Mouse (Mus musculus): Measurements from ENCODE around the gene Tex19.1.

Tex19.1 gene

DNA sequence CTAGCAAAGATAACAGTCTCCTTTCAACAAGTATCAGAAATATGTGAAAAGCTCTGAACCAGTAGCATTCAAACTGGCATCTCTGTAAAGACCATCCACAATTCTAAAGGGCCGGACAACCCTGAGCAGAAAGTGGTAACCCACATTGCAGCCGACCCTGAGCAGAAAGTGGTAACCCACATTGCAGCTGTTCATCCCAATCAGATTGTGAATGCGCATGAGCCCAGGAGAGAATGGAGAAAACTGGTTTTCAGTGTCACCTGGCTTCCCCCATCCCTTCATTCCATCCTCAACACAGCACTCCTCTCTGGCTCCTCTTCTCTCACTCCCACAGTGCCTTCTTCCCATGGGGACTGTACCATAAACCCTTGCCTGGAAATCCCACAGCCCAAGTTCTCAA is 18.5 kb upstream of the Tex19.1 start:
- TF ChIP-seq GATA4 (IDR thresholded peaks at IDR 0.05; ENCODE audit: insufficient replicate concordance, low read length) = no peak

DNA sequence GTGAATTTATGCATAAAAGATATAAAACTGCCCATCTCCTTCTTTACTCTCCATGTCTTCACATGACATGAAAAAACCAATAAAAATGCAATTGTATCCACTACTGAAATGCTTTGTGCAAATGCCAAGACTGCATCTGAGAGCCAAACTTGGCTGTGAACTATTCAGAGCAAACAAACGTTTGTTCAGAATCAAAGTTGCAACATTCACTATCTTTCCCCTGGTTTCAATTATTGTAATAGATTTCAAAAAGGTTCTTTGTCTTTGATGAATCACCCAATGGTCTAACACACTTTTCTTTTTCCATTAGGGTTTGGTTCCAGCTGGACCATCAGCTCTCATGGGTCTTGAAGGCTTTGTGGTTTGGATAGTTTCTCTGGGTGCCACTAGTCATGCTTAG is 16.3 kb upstream of the Tex19.1 start:
- TF ChIP-seq GATA4 (IDR thresholded peaks at IDR 0.05; ENCODE audit: insufficient replicate concordance, low read length) = no peak

DNA sequence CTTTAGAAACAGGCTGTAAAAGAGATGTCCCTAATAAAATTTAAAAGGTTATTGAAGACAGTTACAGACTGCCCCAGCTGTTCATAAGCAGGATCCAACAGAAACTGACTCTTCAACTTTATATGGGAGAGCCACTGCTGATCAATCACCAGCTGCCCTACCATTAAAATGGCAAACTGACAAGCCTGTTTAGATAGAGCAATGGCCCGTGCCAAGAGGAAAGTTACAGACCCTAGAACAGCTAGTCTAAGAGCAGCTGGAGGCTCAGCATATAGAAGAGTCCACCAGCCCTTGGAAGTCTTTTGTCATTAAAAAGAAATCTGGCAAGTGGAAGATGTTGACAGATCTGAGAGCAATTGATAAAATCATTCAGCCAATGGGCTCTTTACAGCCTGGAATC is 11.3 kb upstream of the Tex19.1 start:
- no peak for TF ChIP-seq GATA4 (IDR thresholded peaks at IDR 0.05; ENCODE audit: insufficient replicate concordance, low read length)

DNA sequence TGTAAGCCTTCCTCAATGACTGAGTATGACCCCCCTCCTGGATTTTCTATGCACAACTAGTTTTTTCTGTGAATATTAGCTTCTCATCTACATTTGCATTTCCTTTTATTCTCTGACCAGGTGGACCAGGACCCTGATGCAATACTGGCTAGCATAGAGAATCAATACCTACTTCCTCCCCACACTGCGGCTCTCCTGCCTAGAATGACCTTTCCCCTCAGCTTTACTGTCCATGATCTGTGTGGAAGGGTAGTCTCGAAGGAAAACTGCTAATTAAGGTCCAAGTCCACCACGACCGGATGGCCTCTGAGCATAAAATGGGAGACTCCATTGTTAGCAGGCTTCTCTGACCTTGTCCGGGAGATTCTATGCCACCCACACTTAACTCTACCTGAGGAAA is 8.3 kb upstream of the Tex19.1 start:
- no peak for TF ChIP-seq GATA4 (IDR thresholded peaks at IDR 0.05; ENCODE audit: insufficient replicate concordance, low read length)

DNA sequence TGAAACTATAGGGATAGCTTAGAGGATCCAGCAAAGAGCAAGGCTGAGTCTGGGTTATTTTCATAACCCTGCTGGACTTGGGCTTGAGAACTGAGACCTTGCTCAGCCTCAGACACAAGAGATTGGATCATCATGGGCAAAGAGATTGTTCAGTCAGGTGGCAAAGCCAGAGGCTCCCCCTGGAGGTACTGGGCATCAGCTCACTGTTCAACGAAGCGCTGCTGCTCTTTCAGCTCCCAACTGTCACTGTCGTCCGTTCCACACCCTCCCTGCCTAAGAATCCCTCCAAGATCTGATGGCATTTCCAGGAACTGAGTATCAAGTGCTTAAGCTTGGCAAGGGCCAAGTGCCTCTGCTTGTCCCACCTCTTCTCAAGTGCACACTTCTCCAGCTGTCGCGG is 7.2 kb upstream of the Tex19.1 start:
- no peak for TF ChIP-seq GATA4 (IDR thresholded peaks at IDR 0.05; ENCODE audit: insufficient replicate concordance, low read length)

DNA sequence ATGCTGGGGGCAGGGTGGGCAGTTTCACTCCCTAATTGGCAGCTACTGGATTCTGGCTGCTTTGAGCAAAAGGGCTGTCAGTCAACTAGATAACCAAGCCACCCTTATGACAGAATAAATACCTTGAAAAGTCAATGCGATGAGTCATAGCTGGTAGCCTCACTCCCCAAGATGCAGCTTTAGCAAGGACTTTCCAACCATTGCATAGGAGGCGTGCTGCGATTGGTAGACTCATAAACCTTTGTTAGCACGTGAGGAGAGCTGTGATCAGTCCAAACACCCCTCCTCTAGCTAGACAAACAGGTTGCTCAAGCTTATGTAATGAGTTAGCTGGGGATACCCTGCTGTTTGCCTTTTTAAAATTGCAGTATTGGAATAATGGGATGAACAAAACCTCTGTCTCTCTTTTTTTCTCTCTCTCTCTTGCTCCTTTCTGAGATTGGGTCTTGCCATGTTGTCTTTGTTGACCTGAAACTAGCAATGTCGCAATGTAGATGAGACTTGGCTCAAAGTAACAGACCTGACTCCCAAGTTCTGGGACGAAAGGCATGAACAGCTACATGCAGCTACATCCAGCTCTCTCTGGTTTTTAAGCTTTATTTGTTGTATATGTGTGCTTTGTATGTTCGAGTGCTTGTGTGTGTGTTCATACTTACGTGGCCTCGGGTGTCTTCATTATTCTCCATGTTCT is 2.5 kb upstream of the Tex19.1 start:
- no peak for TF ChIP-seq GATA4 (IDR thresholded peaks at IDR 0.05; ENCODE audit: insufficient replicate concordance, low read length)

DNA sequence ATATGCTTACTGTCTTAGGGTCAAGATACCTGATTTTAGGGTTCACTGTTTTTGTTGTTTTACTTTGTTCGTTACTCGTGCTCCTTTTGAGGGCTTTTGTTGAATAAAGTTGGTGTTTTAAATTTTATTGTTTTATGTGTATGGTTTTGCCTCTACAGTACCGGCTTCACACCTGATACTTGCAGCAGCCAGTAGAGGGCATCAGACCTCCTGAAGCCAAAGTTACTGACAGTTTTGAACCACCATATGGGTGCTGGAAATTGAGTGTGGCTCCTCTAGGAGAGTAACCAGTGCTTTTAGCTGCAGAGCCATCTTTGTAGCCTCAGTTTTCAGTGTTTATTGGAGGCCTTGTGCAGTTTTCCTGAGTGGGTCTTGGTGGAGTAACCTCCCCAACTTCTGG is 2.2 kb downstream of the Tex19.1 start:
- no peak for TF ChIP-seq GATA4 (IDR thresholded peaks at IDR 0.05; ENCODE audit: insufficient replicate concordance, low read length)

DNA sequence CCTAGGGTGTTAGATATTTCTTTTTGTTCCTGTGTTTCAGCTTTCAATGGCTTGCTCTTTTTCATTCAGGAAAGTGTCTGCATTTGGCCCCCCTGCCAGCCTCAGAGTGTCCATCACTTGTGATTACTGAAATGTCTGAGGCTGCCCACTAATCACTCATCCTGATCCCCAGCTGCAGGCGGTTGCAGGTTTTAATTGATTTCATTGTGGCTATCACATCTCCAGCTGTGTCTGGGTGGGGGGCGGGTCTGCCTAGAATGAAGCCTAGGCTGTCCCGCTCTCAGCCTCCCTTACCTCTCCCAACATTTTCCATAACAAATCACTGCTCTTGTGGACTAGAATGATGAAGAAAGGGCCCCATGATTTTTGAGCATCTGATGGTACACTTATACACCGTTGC is 8.3 kb downstream of the Tex19.1 start:
- TF ChIP-seq GATA4 (IDR thresholded peaks at IDR 0.05; ENCODE audit: insufficient replicate concordance, low read length) = no peak

DNA sequence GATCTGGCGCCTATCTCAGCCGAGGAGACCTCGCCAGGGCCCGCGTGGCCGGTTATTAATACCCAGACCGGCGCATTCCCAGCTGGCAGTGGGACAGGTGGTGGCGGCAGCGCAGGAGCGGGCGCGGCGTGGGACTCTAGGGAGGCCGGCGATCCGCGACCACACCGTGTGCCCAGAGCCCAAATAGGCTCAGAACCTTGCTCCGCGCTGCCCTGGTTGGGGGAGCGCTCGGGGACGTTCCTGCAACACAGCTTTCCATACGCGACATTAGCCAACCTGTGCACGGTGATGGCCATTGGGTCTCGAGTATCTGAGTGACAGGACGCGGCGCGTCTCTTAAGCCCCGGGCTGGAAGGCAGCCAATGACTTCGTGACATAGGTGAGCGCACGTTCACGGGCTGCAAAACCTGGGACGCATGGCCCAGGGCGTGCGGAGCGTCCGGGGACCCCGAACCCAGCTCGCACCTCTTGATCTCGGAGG is 10.5 kb downstream of the Tex19.1 start:
- no peak for TF ChIP-seq GATA4 (IDR thresholded peaks at IDR 0.05; ENCODE audit: insufficient replicate concordance, low read length)

DNA sequence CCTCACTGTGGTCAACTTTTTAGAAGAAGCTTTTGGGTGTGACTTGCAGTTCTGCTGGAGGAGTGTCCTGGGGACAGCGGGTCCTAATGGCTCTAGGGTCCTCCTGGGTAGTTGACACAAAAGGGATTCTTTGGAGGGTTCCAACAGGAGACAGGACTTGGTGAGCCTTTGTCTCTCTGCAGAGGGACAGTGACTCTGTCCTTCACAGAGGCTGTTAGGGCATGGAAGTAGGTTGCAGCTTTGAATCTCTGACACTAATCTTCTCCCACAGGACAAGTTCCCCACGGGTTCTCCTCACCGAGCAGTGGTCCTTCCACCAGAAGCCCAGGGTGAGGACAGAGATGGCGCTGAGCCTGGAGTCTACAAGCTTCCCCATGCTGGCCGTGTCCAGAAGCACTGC is 14.0 kb downstream of the Tex19.1 start, which contains the start of gene Uts2r:
Uts2r (plus strand) TSS at position 301 of the 400 bp plus-strand sequence.
- TF ChIP-seq GATA4 (IDR thresholded peaks at IDR 0.05; ENCODE audit: insufficient replicate concordance, low read length) = no peak

DNA sequence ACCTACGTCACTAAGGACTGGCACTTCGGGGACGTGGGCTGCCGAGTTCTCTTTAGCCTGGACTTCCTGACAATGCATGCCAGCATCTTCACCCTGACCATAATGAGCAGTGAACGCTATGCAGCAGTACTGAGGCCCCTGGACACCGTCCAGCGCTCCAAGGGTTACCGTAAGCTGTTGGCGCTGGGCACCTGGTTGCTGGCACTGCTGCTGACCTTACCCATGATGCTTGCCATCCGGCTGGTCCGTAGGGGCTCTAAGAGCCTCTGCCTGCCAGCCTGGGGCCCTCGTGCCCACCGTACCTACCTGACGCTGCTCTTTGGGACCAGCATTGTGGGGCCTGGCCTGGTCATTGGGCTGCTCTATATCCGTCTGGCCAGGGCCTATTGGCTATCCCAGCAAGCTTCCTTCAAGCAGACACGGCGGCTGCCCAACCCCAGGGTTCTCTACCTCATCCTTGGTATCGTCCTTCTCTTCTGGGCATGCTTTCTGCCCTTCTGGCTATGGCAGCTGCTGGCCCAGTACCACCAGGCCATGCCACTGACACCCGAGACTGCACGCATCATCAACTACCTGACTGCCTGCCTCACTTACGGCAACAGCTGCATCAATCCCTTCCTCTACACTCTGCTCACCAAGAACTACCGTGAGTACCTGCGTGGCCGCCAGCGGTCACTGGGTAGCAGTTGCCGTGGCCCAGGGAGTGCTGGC is 14.8 kb downstream of the Tex19.1 start:
- no peak for TF ChIP-seq GATA4 (IDR thresholded peaks at IDR 0.05; ENCODE audit: insufficient replicate concordance, low read length)

DNA sequence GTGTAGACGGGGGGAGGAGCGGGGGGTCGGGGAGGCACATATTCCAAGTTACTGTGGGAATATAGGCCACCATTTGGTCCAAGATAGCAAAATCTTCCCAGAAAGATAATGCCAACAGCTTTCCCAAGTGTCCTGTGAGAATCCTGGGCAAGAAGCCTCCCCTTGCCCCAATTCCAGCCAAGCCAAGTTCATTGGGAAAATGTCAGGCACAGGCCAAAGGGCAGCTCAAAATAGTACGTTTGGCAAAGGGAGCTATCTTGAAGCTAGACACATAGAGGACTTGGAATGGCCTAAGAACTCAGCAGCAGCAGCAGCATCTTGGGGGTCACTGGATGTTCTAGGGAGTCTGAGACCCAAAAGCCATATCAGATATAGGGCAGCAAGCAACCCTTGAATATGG is 17.8 kb downstream of the Tex19.1 start:
- no peak for TF ChIP-seq GATA4 (IDR thresholded peaks at IDR 0.05; ENCODE audit: insufficient replicate concordance, low read length)

DNA sequence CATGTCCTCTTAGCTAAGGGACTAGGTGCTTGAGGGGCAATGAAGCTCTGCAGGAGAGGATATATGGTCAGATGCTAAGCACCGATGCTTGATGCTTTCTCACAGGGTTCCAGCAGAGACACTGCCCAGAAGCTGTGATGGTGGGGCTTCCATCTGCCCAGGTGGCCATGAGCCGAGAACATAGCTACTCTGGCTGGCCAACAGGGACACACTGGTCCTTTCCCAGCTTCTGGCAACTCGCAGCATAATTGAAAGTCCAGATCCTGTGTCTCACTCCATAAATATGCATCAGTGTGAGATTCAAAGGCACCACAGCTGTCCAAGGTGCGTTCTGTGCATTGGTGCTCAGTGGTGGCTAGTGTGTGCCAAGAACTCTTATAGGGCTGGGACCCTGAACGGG is 27.3 kb downstream of the Tex19.1 start:
- TF ChIP-seq GATA4 (IDR thresholded peaks at IDR 0.05; ENCODE audit: insufficient replicate concordance, low read length) = no peak

DNA sequence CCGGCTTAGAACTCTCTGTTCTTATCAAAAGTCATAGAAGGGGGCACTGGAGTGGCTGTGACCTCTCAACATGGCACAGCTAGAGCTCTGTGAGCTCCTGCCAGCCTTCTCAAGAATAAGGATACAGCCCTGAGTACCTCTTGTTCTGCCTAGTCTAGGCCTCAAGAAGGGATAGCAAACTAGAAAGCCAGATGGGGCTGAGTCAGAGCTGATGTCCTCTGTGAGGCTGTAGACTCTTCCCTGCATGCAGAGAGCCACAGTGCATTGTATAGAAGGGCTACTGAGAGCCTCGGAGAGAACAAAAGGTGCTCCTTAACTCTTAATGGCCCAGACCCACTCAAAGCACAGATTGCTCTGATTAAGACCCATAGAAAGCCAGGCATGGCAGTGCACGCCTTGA is 28.3 kb downstream of the Tex19.1 start:
- no peak for TF ChIP-seq GATA4 (IDR thresholded peaks at IDR 0.05; ENCODE audit: insufficient replicate concordance, low read length)

DNA sequence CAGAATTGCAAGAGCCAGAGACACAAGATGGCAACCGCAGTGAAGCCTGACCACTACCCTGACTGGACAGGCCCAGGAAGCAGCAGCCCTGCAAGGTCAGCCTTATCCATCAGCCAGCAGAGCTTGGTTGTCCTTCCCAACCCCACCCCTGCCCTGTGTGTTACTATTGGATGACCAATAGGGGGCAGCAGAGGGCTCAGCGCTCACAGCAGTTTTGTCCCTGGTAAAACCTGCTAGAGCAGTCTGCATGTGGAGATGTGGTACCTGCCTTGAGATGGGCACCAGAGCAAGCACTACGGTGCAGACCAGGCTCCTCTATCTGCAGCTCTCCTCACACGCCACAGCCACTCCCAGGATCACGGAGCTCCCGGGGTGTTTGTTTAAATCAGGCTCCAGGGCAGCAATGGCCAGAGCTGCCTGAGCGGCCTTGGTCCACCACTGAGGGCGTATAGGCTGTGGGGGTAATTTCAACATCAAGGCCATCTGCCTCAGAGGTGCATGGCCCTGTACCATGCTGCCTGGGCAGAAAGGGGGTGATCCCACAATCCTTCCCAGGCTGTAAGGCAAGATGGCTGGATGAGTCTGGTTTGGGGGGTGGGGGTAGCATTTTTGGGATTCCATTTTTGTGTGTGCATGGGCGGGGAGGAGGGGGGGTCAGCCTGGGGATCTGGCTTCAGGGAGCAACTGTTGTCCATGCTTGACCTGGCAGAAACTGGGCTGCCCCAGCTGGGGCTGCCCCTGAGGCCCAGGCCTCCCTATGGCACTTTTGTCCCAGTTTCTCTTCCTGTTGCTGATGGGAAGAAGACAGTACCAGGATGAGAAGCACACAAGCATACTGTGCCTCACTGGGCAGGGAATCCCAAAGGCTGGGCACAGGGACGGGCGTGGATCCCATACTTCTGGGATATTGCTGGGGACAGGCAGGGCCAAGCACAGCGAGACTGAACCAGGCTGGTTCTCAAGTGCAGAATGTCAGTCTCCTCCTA is 30.6 kb downstream of the Tex19.1 start:
- TF ChIP-seq GATA4 (IDR thresholded peaks at IDR 0.05; ENCODE audit: insufficient replicate concordance, low read length) = no peak

Measured in liver, adult (tissue).